Mouse (Mus musculus) ovary, postnatal 14 days (tissue): ENCODE results near the gene Ndufb4.
"Not testable (repeated sequence)": the region's sequence is repeated elsewhere in the genome, so short reads cannot be mapped to it uniquely, and the experiment has no call there.

Source experiments
- DNase-seq: peaks from one replicate; pipeline ENCODE4 v3.0.0; 2022; ENCODE audit warnings: low spot score

Gene Ndufb4

DNA sequence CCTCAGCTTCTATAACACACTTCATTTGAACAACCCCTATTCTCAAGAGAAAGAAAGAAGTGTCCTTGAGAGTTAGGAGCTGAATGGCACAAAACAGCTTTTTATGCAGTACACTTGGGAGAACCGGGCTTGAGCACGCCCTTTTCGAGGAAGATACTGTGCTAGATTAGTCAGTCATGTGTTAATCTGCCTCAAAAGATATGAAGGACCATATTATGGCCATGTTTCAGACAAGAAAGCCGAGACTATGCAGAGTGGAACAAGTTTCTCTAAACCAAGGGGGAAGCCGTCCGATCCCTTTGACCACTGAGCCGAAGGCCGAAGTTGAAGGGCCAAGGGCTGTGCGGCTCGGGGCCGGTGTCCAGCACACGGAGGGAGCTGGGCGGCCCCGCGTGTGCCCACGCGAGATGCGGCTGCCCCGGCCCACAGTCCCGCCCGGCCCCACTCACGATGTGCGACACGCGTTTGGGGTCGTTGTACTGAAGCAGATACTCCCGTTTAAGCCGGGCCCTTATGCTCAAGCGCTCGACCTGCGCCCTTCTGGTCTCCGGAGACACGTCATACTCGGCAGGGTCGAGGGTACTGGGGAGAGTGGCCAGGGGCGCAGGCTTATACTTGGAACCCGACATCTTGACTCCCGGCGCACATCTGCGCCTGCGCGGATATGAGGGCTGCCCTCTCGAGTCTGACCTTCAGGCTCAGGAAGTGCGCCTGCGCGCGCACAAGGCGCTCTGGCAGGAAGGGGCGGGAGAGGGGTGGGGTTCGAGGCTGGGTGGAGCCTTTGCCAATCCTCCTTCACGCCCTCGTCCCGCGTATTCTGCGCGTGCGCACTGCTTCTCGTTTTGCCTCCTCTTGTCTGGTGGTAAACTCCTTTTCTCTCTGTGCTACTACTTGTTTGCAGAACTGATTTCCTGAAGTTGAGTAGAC lies at the start of gene Ndufb4:
Ndufb4 (minus strand) TSS at position 723 of the 927 bp plus-strand sequence.
- peak; percentile 91 for DNase-seq

DNA sequence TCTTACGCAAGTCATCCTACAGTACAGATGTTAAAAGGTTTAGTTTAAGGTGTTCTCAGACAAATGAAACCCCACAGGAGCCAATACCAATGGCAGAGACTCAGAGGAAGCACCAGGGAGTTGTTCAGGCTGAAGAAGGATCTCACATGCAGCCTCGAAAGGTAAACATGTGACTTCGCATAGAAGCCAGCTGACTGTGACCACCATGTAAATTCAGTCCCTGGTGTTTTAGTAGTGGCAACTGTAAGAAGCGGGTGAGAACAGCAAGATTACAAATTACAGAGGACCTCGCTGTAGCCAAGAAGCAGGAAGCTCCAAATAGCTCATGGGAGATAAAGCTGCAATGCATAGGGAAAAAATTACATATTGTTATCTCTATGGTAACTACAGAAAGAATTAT lies 49.6 kb upstream of the Ndufb4 start:
- no peak for DNase-seq

- not testable (repeated sequence) for DNase-seq
Observed at GRCm38 (mm10) chr16:37700071-37700470, 45.8 kb upstream of the Ndufb4 start.

GRCm38 (mm10) chr16:37698767-37699166 lies 44.5 kb upstream of the Ndufb4 start:
- DNase-seq = no peak

DNA sequence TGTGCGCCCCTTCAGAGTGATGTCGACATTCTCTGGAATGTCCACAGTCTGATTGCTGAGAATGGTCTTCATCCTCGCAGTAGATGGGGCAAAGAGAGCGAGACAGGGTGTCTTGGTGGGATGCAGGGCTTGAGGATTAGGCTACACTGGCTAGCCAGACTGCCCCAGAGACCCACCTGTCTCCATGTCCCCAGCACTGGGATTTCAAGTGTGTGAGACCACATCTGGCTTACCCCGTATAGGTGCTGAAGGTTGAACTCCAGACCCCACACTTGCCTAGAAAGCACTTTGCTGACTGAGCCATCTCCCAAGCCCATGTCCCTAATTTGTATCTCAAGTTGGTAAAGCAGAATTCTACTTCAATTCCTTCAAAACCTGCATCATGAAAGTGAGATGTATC lies 43.0 kb upstream of the Ndufb4 start:
- no peak for DNase-seq

GRCm38 (mm10) chr16:37690932-37691730 lies 36.9 kb upstream of the Ndufb4 start:
- no peak for DNase-seq

GRCm38 (mm10) chr16:37690465-37690864 lies 36.2 kb upstream of the Ndufb4 start:
- no peak for DNase-seq

- no peak for DNase-seq
Observed at GRCm38 (mm10) chr16:37689934-37690333, 35.7 kb upstream of the Ndufb4 start.

DNA sequence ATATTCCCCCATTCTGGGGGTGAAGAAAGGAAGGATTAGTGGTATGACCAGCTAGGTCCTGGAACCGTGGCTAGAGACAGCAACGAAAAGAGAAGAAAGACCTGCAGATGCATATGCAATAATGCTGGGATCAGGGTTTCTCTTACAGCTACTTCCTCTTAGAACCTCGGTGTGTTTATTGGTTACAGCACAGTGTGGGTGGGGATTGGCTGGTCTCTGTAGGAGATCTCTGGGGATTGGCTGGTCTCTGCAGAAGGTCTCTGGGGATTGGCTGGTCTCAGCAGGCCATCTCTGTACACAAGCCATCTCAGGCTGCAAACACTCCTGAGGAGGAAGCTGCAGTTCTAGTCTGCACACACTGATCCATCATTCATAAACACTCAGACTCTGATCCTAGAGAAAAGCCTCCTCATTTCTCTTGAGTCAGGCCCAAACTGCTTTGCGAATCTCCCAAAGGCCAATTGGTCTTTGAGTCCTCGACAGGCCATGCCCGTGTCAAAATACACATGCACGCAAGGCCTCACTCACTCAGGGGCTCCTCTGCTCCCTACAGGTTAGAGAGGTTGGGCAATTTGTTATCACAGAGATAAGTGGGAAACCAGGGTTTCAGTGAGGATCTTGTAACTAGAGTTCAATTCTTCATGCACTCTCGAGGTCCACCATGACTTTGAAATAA lies 35.1 kb upstream of the Ndufb4 start:
- no peak for DNase-seq

GRCm38 (mm10) chr16:37688181-37688580 lies 33.9 kb upstream of the Ndufb4 start:
- DNase-seq = no peak

- DNase-seq = no peak
Observed at GRCm38 (mm10) chr16:37687301-37687980, 33.2 kb upstream of the Ndufb4 start.

DNA sequence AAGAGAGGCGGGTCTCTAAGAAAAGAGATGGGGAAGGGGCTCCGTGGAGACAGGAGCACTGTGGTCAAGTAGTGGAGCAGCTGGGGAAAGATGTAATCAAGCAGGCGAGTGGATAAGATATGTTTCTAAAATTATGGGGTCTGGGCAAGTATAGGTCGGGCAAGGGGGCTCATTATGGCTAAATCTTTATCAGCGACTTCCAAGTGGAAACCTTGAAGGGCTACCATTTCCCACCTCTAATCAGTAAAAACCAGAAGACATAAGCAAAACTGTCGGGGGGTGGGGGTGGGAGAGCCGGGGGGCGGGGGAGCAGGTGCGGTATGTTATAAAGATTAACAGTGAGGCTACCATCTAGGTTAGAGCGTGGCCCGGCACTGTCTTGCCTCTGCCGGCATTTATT lies 32.6 kb upstream of the Ndufb4 start:
- no peak for DNase-seq

- DNase-seq = no peak
Observed at GRCm38 (mm10) chr16:37685946-37686600, 31.8 kb upstream of the Ndufb4 start.

GRCm38 (mm10) chr16:37684634-37685441 lies 30.6 kb upstream of the Ndufb4 start:
- DNase-seq = peak; percentile 82

- no peak for DNase-seq
Observed at GRCm38 (mm10) chr16:37684259-37684633, 30.0 kb upstream of the Ndufb4 start.

GRCm38 (mm10) chr16:37683154-37684130 lies 29.2 kb upstream of the Ndufb4 start:
- DNase-seq = no peak

GRCm38 (mm10) chr16:37682309-37682975 lies 28.2 kb upstream of the Ndufb4 start:
- DNase-seq = peak; percentile 77

DNA sequence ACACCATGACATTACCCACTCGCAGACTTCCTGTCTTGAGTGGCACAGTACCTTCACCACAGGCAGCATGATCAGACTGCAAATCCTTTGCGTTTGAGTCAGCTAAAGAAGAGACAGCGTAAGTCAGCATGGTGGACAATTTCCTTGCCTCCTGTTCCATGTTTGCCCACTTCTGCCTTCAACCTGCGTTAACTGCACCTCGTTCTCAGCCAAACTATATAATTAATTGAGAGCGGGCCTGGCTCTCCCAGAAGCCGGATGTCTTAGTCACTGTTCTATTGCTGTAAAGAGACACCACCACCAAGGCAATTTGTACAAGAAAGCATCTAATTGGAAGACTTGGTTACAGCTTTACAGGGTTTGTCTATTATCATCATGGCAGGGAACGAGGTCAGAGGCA lies 26.6 kb upstream of the Ndufb4 start:
- DNase-seq = no peak

- no peak for DNase-seq
Observed at GRCm38 (mm10) chr16:37680216-37680615, 26.0 kb upstream of the Ndufb4 start.
